Mouse (Mus musculus) small intestine, adult 2 months (tissue): Measurements from ENCODE around the gene Snx11.

Experiments used
- CTCF ChIP-seq: fragments of 200-500 bp; IDR thresholded peaks from 2 replicates; pipeline ENCODE4 v1.5.1; 2012; ENCODE audit warnings: low read depth, mild to moderate bottlenecking, control low read depth, inconsistent platforms, low read length, moderate library complexity, mixed read lengths; ENCODE audit not compliant: insufficient replicate concordance, insufficient read length; ENCODE audit errors: extremely low read depth
- POLR2A ChIP-seq: fragments of 200-500 bp; IDR thresholded peaks from 2 replicates; pipeline ENCODE4 v1.6.1; 2012; ENCODE audit warnings: low read depth, mild to moderate bottlenecking, control low read depth, inconsistent platforms, low read length, moderate library complexity

DNA sequence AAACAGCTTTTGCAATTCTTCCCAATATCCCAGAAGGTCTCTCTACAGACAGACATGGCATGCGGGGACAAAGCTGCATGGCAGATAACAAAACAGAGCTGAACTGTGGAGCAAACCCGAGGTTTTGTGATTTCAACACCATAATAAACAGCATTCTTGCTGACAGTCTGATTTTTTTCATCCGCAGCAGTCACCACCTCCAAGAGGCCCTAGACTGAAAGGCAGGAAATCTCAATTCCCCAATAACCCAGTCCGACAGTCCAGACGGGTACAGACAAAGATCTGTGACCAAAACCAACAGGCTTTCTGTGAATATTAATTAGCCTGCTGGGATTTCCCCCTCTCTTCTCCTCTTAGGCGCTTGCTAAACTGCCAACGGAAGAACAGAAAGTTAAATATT lies 1.7 kb downstream of the Snx11 start:
- TF ChIP-seq CTCF (no peak), POLR2A (no peak)
